Mouse (Mus musculus) C2C12 (cell line): ENCODE measurements around the gene C2cd4c. TPM values are rescaled to one million over a fixed set of nuclear protein-coding genes. Genes with fewer than 3 reads are reported as not detected.

Experiments
- H3K27me3 ChIP-seq: one replicate; pipeline ENCODE4 v1.6.1; 2011; ENCODE audit not compliant: control insufficient read depth, insufficient read depth, insufficient read length
- H3K36me3 ChIP-seq: one replicate; pipeline ENCODE4 v1.6.1; 2011; ENCODE audit not compliant: control insufficient read depth, insufficient read depth
- H3K4me3 ChIP-seq: one replicate; pipeline ENCODE4 v1.5.1; 2011; ENCODE audit warnings: mild to moderate bottlenecking, control low read depth; ENCODE audit not compliant: poor library complexity, insufficient read depth, severe bottlenecking
- H3K79me2 ChIP-seq: one replicate; pipeline ENCODE4 v1.6.1; 2011; ENCODE audit not compliant: control insufficient read depth, insufficient read depth
- H3K79me3 ChIP-seq: one replicate; pipeline ENCODE4 v1.6.1; 2011; ENCODE audit warnings: low read depth, control low read depth
- H3ac ChIP-seq: one replicate; pipeline ENCODE3; 2011; ENCODE audit warnings: low read depth; ENCODE audit not compliant: control insufficient read depth, insufficient read length
- CEBPB ChIP-seq: IDR thresholded peaks from one replicate; pipeline ENCODE4 v1.6.1; 2011; ENCODE audit warnings: low read depth, mild to moderate bottlenecking, control low read depth, moderate library complexity
- CTCF ChIP-seq: IDR thresholded peaks from one replicate; pipeline ENCODE4 v1.5.1; 2011; ENCODE audit not compliant: control insufficient read depth, insufficient read depth, insufficient read length
- FOSL1 ChIP-seq: IDR thresholded peaks from one replicate; pipeline ENCODE4 v1.8.0; 2011; ENCODE audit warnings: mild to moderate bottlenecking, low read length; ENCODE audit not compliant: poor library complexity, insufficient read depth, severe bottlenecking
- MAX ChIP-seq: IDR thresholded peaks from one replicate; pipeline ENCODE4 v1.6.1; 2011; ENCODE audit warnings: mild to moderate bottlenecking, control low read depth
- MYOD1 ChIP-seq: IDR thresholded peaks from one replicate; pipeline ENCODE4 v1.6.1; 2011; ENCODE audit warnings: low read depth; ENCODE audit not compliant: control insufficient read depth, insufficient read length
- MYOG ChIP-seq: IDR thresholded peaks from one replicate; pipeline ENCODE4 v1.6.1; 2011; ENCODE audit not compliant: control insufficient read depth, insufficient read length; ENCODE audit errors: extremely low read depth
- USF1 ChIP-seq: IDR thresholded peaks from one replicate; pipeline ENCODE4 v1.6.1; 2011; ENCODE audit warnings: low read depth, mild to moderate bottlenecking, control low read depth, moderate library complexity
- polyA plus RNA-seq: library from polyadenylated mRNA; unstranded; fragments of >200 nt; fragmentation: generic; extraction: Trizol; gene quantifications from one replicate; pipeline ENCODE4 v1.2.1, GENCODE M21; 2012; ENCODE audit warnings: missing spikeins

Gene C2cd4c
- polyA plus RNA-seq, 1 experiment, result 0.07 TPM

GRCm38 (mm10) chr10:79556951-79557350, 56.9 kb downstream of the C2cd4c start:
- no peaks in the 10 kb centered on the region for H3K27me3 ChIP-seq
- H3ac ChIP-seq, result no peak overlapping the region
- TF ChIP-seq USF1 (no peak), CTCF (no peak), MAX (no peak), MYOD1 (no peak), CEBPB (no peak), MYOG (no peak), FOSL1 (no peak)
- H3K79me2 ChIP-seq, result peaks cover 28% of the 10 kb centered on the region
- no peaks in the 10 kb centered on the region for H3K36me3 ChIP-seq
- H3K4me3 ChIP-seq, result no peak overlapping the region
- peaks cover 12% of the 10 kb centered on the region for H3K79me3 ChIP-seq

Other genes starting within 250 kb of the C2cd4c start
- gene Vmn2r83, start 145.3 kb downstream of the C2cd4c start, polyA plus RNA-seq, result not detected
- 166 TPM for gene Plpp2, start 80.2 kb downstream of the C2cd4c start, polyA plus RNA-seq
- 26.9 TPM for gene Mier2, start 58.8 kb downstream of the C2cd4c start, polyA plus RNA-seq
- not detected for gene Theg, start 26.7 kb downstream of the C2cd4c start, polyA plus RNA-seq
- 3.5 TPM for gene Shc2, start 23.9 kb upstream of the C2cd4c start, polyA plus RNA-seq
- gene Odf3l2, start 31.7 kb upstream of the C2cd4c start, polyA plus RNA-seq, result not detected
- not detected for gene Madcam1, start 50.5 kb upstream of the C2cd4c start, polyA plus RNA-seq
- 80.7 TPM for gene Tpgs1, start 55.3 kb upstream of the C2cd4c start, polyA plus RNA-seq
- 235 TPM for gene Cdc34, start 68.2 kb upstream of the C2cd4c start, polyA plus RNA-seq
- 0.51 TPM for gene Gzmm, start 75.0 kb upstream of the C2cd4c start, polyA plus RNA-seq
- gene Bsg, start 90.5 kb upstream of the C2cd4c start, polyA plus RNA-seq, result 749 TPM
- gene Hcn2, start 102.6 kb upstream of the C2cd4c start, polyA plus RNA-seq, result 0.34 TPM
- gene Polrmt, start 132.6 kb upstream of the C2cd4c start, polyA plus RNA-seq, result 56.5 TPM
- gene Fgf22, start 141.1 kb upstream of the C2cd4c start, polyA plus RNA-seq, result 0.29 TPM
- gene Rnf126, start 152.9 kb upstream of the C2cd4c start, polyA plus RNA-seq, result 116 TPM
- gene Fstl3, start 163.2 kb upstream of the C2cd4c start, polyA plus RNA-seq, result 12.1 TPM
- not detected for gene Prss57, start 176.9 kb upstream of the C2cd4c start, polyA plus RNA-seq
- gene Palm, start 179.5 kb upstream of the C2cd4c start, polyA plus RNA-seq, result 39.9 TPM
- gene Misp, start 207.0 kb upstream of the C2cd4c start, polyA plus RNA-seq, result not detected
- gene Ptbp1, start 240.4 kb upstream of the C2cd4c start, polyA plus RNA-seq, result 345 TPM